Mouse (Mus musculus) stomach, embryonic 15.5 days (tissue): Measurements from ENCODE around the gene Npsr1. TPM values are rescaled to one million over a fixed set of nuclear protein-coding genes. Genes with fewer than 3 reads are reported as not detected.

ENCODE experiments used
- ATAC-seq: fragments of 200-750 bp; cut with Nextera tagmentation; 2 replicates; pipeline ENCODE4 v1.8.0; 2017; ENCODE audit warnings: low read depth, moderate number of reproducible peaks, moderate TSS enrichment; ENCODE audit not compliant: insufficient read depth, low FRiP score
- H3K27ac ChIP-seq: fragments of 300-500 bp; sonication (generic); 2 replicates; pipeline ENCODE4 v1.5.1; 2015; ENCODE audit warnings: mild to moderate bottlenecking, inconsistent platforms
- H3K27me3 ChIP-seq: fragments of 300-500 bp; sonication (generic); replicated peaks from 2 replicates; pipeline ENCODE4 v1.6.1; 2015; ENCODE audit warnings: inconsistent platforms
- H3K36me3 ChIP-seq: fragments of 300-500 bp; sonication (generic); 2 replicates; pipeline ENCODE4 v1.6.1; 2015; ENCODE audit warnings: inconsistent platforms
- H3K4me1 ChIP-seq: fragments of 300-500 bp; sonication (generic); 2 replicates; pipeline ENCODE4 v1.6.1; 2015; ENCODE audit warnings: inconsistent platforms
- H3K4me2 ChIP-seq: fragments of 300-500 bp; sonication (generic); 2 replicates; pipeline ENCODE4 v1.6.1; 2015; ENCODE audit warnings: mild to moderate bottlenecking, inconsistent platforms
- H3K4me3 ChIP-seq: fragments of 300-500 bp; sonication (generic); replicated peaks from 2 replicates; pipeline ENCODE4 v1.5.1; 2015; ENCODE audit warnings: inconsistent platforms
- H3K9ac ChIP-seq: fragments of 300-500 bp; sonication (generic); 2 replicates; pipeline ENCODE4 v1.6.1; 2015; ENCODE audit warnings: inconsistent platforms
- H3K9me3 ChIP-seq: fragments of 300-500 bp; sonication (generic); 2 replicates; pipeline ENCODE4 v1.6.1; 2016; ENCODE audit warnings: inconsistent platforms
- WGBS: fragments of 180-500 bp; shearing (Covaris S2); methylation state at CpG from one replicate; pipeline ENCODE4 v1.1.7; 2015; 5-methylcytosine and 5-hydroxymethylcytosine counted together
- polyA plus RNA-seq: library from polyadenylated mRNA; unstranded; fragments of >200 nt; fragmentation: Nextera tagmentation; extraction: Ambion mirVana; gene quantifications from 2 replicates; pipeline ENCODE4 v1.2.1, GENCODE M21; 2015

The Npsr1 gene
- polyA plus RNA-seq, 1 experiment from 2014 or later, result not detected

DNA sequence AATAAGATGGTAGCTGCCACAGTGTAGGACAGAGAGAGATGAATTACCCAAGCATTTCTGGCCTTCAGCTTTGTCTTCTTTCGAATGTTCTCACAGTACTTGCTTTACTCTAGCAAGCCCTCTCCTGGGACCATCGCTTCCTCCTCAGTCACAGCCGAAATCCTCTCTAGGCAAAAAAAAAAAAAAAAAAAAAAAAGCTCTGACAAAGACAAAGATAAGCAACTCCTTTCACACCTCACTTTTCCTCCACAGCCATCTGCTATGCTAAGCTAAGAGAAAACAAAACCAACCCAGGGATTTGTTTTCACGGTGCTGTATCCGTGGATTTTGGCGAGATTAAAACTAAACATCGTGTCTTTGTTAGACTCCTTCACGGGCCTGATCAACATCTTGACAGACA lies 156.4 kb downstream of the Npsr1 start:
- Histone ChIP-seq H3K27me3 (no peaks in the 10 kb centered on the region), H3K9me3 (no peaks in the 10 kb centered on the region), H3K4me3 (no peak overlapping the region), H3K9ac (no peak overlapping the region), H3K4me2 (no peak overlapping the region), H3K36me3 (no peaks in the 10 kb centered on the region), H3K4me1 (no peaks in the 10 kb centered on the region), H3K27ac (no peak overlapping the region)
- no peak for ATAC-seq
- WGBS, result 37% methylated on average over 8 of the region's 8 CpGs

DNA sequence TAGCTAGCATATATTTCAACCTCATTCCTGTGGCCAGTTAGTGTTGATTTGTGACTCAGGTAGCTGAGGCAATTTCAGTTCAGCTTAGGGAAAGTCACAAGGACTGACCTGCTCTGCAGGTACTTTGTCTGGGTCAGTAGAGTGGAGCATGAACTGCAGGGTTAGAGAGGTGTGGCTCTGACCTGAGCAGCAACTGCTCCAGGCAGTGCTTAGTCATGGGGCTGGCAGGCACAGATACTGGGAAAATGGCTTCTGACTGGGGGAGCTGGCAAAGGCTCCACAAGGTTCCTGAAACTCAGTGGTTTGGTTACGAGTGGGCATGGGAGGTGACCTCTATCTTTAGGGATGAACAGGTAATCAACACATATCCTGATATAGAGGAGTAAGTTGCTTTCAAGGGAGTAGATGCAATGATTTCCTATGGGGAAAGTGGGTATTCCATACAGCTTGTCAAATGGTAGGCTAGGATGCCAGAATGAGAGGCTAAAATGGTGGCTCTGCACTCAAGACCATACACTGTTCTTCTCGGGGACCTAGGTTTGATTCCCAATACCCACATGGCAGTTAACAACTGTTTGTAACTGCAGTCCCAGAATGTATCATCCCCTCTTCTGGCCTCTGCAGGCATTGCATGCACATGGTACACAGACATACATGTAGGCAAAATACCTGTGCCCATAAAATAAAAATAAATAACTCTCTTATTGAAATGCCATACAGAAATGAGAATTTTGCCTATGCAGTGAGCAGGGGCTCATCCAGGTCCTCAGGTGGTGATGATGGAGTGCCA lies 182.9 kb downstream of the Npsr1 start:
- H3K27ac ChIP-seq, result no peak overlapping the region
- H3K27me3 ChIP-seq, result no peaks in the 10 kb centered on the region
- no peak overlapping the region for H3K4me2 ChIP-seq
- H3K36me3 ChIP-seq, result no peaks in the 10 kb centered on the region
- ATAC-seq, result peak; percentile 93
- no peak overlapping the region for H3K9ac ChIP-seq
- H3K4me1 ChIP-seq, result no peaks in the 10 kb centered on the region
- no peak overlapping the region for H3K4me3 ChIP-seq
- no peaks in the 10 kb centered on the region for H3K9me3 ChIP-seq
- WGBS, result 88% methylated on average over 2 of the region's 2 CpGs

DNA sequence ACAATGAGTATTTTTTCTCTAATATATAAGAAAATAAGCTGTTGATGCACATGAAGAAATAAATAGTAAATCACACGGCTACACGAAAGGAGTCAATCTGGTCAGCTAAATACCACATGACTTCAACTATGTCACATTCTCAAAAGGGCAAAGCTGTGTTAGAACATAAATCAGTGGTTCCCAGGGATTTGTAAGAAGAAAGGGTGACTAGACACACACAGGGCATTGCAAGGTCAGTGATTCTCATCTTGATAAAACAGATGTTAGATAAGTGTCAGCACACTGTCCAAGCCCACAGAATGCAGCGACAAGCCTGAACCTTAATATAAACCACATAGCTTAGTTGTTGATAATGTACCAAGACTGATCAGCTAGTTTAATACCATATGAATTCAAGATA lies 184.8 kb downstream of the Npsr1 start:
- Histone ChIP-seq H3K4me2 (no peak overlapping the region), H3K9me3 (no peaks in the 10 kb centered on the region), H3K4me1 (no peaks in the 10 kb centered on the region), H3K4me3 (no peak overlapping the region), H3K27me3 (no peaks in the 10 kb centered on the region), H3K36me3 (no peaks in the 10 kb centered on the region), H3K9ac (no peak overlapping the region), H3K27ac (no peak overlapping the region)
- WGBS, result 57% methylated on average over 3 of the region's 3 CpGs
- no peak for ATAC-seq

DNA sequence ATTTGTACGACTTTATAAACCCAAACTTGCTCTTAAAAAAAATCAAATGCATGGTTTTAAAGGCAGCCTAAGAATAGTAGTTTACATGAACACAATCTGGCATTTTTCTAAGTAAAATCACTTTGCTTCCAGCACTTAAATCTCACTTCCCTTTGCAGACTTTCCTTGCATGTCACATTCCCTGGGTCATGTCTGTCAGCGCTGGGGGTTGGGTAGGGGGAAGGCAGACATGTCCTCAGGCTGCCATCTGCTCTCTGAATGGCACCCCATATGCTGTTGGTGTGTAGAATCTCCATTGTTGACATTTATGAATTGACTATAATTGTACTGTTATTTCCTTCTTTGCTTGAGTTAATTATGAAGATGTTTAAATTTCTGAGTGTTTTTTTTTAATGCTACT lies 185.3 kb downstream of the Npsr1 start:
- Histone ChIP-seq H3K4me3 (no peak overlapping the region), H3K4me1 (no peaks in the 10 kb centered on the region), H3K36me3 (no peaks in the 10 kb centered on the region), H3K27ac (no peak overlapping the region), H3K9ac (no peak overlapping the region), H3K4me2 (no peak overlapping the region), H3K27me3 (no peaks in the 10 kb centered on the region), H3K9me3 (no peaks in the 10 kb centered on the region)
- ATAC-seq, result no peak
- WGBS, result 47% methylated on average over 2 of the region's 2 CpGs

DNA sequence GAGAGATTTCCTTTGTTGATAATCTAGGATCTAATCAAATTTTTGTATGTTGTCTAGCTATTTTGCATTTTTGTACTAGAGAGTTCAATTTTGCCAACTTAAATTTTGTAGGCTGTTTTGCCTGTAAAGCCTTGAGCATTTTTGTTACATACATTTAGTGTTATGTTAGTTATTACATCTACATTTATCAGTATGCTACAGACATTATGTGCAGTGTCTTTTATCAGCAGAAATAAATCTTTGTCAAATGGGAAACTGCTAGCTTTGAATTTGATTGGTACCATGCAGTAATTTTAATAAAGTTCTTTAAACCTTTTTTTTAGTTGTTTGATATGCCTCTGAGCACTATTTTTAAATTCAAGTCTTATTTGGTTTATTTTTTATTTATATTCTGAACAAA lies 185.7 kb downstream of the Npsr1 start:
- Histone ChIP-seq H3K27me3 (no peaks in the 10 kb centered on the region), H3K27ac (no peak overlapping the region), H3K9me3 (no peaks in the 10 kb centered on the region), H3K4me1 (no peaks in the 10 kb centered on the region), H3K36me3 (no peaks in the 10 kb centered on the region), H3K4me3 (no peak overlapping the region), H3K9ac (no peak overlapping the region), H3K4me2 (no peak overlapping the region)
- ATAC-seq, result no peak

DNA sequence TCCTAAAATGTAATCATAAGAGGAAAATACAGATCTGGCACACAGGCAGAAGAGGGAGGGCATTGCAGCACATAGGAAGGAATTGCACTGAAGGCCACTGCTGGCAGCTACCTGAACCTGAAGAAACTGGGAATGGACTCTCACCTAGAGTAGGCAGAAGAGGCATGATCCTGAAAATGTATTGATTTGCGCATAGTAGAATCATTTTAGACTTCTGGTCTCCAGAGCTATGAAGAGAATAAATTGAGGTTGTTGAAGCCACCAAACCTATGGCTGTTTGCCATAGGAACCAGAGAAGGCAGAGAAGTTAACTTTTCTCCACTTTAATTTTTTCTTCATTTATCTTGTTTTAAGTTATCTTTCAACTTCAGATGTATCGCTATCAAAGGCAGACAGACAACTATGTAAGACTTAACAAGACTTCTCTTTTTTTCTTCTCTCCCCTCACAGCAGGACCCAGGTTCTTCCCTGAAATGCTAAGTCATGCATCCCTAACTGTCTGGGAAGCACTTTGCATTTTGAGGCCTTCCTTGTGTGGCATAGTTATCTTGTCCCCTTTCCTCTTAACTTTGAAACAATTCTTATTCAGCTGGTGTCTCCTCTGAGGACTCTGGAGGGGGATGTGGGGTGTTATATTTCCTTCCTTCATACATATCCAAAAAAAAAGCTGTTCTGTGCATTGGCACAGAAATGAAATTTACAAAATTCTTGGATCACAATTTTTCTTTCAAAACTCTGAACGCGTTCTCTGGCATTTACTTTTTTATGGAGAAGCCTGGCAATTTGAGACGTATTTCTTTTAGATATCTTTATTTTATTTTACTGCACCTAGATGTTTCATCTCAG lies 186.7 kb downstream of the Npsr1 start:
- Histone ChIP-seq H3K27ac (no peak overlapping the region), H3K36me3 (no peaks in the 10 kb centered on the region), H3K4me3 (no peak overlapping the region), H3K9me3 (no peaks in the 10 kb centered on the region), H3K4me2 (no peak overlapping the region), H3K27me3 (no peaks in the 10 kb centered on the region), H3K4me1 (no peaks in the 10 kb centered on the region), H3K9ac (no peak overlapping the region)
- 80% methylated on average over 5 of the region's 5 CpGs for WGBS
- ATAC-seq, result no peak

DNA sequence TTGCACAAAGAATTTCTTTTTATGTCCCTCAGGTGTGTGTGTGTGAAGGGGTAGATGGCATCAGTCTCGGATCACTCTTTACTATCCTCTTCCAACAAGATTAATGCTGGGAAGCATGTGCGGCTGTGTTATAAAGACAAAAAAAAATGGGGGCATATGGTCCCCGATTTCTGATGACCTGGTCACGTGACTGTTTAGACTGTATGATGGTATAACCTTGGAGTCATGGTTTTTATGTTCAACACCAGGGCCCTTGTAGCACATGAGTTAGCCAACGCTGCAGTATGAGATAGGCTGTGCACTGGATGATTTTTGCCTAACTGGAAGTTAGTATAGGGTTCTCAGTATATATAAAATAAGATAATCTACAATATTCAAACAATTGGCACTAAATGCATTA lies 187.6 kb downstream of the Npsr1 start:
- Histone ChIP-seq H3K9ac (no peak overlapping the region), H3K27ac (no peak overlapping the region), H3K9me3 (no peaks in the 10 kb centered on the region), H3K27me3 (no peaks in the 10 kb centered on the region), H3K4me2 (no peak overlapping the region), H3K4me3 (no peak overlapping the region), H3K36me3 (no peaks in the 10 kb centered on the region), H3K4me1 (no peaks in the 10 kb centered on the region)
- ATAC-seq, result no peak
- 91% methylated on average over 5 of the region's 5 CpGs for WGBS

DNA sequence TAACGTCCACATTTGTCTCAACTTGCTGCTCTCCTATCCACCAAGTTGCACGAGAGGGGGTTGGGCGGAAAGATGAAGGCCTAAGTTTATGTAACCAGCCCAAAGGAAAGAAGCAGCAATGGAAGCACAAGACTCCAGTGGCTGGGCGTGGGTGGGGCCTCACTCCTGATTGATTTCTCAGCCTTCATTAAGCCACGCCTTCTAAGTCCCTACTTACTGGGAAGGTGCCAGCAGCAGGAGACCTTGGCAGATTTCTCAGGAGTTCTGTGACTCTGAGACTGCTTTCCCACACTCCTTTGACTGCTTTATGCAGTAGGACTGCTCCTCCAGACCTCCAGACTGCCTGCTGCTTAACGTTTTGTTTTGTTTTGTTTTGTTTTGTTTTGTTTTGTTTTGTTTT lies 193.6 kb downstream of the Npsr1 start:
- WGBS, result 27% methylated on average over 6 of the region's 6 CpGs
- Histone ChIP-seq H3K27me3 (no peaks in the 10 kb centered on the region), H3K36me3 (no peaks in the 10 kb centered on the region), H3K27ac (peak overlapping the region; percentile 31; the same call in 1 of the 2 replicates), H3K4me2 (no peak overlapping the region; the same call in 1 of the 2 replicates), H3K4me3 (no peak overlapping the region), H3K9me3 (no peaks in the 10 kb centered on the region), H3K9ac (no peak overlapping the region), H3K4me1 (no peaks in the 10 kb centered on the region)
- no peak for ATAC-seq

DNA sequence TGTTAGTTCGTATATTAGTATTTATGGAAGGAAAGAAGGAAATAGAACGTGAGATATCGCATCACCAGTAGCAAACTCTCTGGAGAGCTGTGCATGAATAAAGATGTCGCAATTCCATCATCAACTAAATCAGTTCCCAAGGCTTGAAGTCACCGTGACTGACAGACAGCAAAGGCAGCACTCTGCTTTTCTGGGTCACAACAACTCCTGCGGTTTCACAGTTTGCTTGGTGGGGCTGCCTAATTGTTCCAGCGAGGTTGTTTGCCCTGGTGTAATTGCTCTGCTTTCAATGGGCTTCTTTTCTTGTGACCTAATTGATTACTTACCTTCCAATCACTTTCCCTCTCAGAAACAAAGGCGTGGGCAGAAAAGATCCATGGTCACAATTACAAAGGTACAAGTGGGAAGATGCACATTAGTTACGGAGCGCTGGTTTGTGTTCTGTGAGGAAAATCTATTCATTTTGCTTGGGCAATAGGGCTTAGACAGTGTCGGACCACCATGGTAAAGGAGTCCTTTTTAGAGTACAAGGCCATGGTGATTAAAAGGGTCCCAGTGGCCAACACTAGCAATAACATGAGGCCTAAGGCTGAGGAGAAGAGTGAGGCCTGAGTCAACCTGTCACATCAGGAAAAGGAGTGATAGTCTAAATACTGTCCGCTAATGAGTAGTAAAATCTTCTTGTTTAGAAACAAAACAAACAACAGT lies 195.6 kb downstream of the Npsr1 start:
- Histone ChIP-seq H3K4me1 (no peaks in the 10 kb centered on the region), H3K36me3 (no peaks in the 10 kb centered on the region)
- 67% methylated on average over 12 of the region's 12 CpGs for WGBS

DNA sequence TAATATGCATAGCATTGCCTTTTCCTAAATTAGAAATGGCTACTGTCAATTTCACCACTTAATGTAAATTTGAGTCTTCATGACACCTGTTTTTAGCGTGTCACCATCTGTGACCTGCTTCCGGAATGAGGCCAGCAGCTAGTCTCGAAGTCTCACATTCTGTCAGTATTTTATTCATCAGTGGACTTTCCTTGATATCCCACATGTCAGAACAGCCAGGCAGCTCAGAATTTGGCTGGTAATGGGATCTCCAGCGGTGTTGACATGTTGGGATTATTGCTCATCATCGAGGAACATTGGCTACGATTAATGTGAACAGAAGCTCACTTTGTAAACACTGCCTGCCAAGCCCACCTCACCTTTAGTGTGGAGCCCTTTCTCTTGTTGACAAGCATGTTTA lies 205.1 kb downstream of the Npsr1 start:
- no peak overlapping the region for H3K4me2 ChIP-seq
- H3K9ac ChIP-seq, result no peak overlapping the region
- no peaks in the 10 kb centered on the region for H3K36me3 ChIP-seq
- no peaks in the 10 kb centered on the region for H3K27me3 ChIP-seq
- no peaks in the 10 kb centered on the region for H3K4me1 ChIP-seq
- 76% methylated on average over 6 of the region's 6 CpGs for WGBS
- no peak overlapping the region for H3K4me3 ChIP-seq
- H3K27ac ChIP-seq, result no peak overlapping the region
- H3K9me3 ChIP-seq, result no peaks in the 10 kb centered on the region
- no peak for ATAC-seq

More for the DNA sequence above, 195.6 kb downstream of the Npsr1 start:
- Histone ChIP-seq H3K9ac (no peak overlapping the region), H3K27ac (no peak overlapping the region), H3K4me2 (no peak overlapping the region), H3K4me3 (no peak overlapping the region), H3K27me3 (no peaks in the 10 kb centered on the region), H3K9me3 (no peaks in the 10 kb centered on the region)
- ATAC-seq, result no peak

DNA sequence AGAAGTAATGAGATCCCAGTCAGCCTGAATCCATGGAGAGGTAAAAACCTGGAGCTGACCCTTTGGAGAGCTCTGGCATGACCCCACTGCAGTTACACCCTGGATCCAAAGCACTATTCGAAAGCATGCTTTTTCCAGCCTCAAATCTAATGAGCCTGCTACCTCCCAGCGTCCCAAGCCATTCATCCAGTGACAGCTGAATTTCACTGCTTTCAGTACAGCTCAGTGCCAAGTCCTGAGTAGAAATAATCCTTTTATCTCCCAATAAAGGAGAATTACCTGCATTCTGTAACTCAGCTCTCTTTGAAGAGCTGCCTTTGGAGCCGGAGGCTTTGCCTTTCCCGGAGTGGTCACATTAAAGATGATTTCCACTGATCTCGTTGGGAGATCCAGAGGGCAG lies 209.2 kb downstream of the Npsr1 start:
- no peak for ATAC-seq
- Histone ChIP-seq H3K27me3 (no peaks in the 10 kb centered on the region), H3K4me3 (no peak overlapping the region), H3K9me3 (no peaks in the 10 kb centered on the region), H3K36me3 (no peaks in the 10 kb centered on the region), H3K27ac (no peak overlapping the region), H3K4me1 (no peaks in the 10 kb centered on the region), H3K4me2 (no peak overlapping the region), H3K9ac (no peak overlapping the region)
- WGBS, result 54% methylated on average over 5 of the region's 5 CpGs

DNA sequence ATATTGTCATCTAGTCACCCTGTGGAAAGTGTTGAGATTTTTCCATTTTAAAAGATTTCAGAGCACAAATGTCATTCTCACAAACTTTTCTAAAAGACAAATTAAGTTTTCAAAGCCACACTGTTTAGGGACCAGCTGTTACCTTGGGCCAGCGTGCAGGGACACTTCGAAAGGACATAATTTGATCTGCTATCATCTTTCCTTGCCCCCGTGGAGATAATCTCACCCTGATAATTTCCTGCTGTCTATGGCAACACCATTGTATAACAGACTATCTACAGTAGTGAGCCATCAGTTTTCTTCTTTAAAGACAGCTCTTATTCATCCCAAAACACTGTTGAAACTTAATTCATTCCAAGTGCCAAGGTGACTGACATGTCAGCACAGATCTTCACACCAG lies 209.6 kb downstream of the Npsr1 start:
- H3K4me3 ChIP-seq, result no peak overlapping the region
- no peaks in the 10 kb centered on the region for H3K36me3 ChIP-seq
- H3K27me3 ChIP-seq, result no peaks in the 10 kb centered on the region
- no peak overlapping the region for H3K4me2 ChIP-seq
- no peak for ATAC-seq
- H3K27ac ChIP-seq, result no peak overlapping the region
- H3K4me1 ChIP-seq, result no peaks in the 10 kb centered on the region
- no peaks in the 10 kb centered on the region for H3K9me3 ChIP-seq
- 63% methylated on average over 3 of the region's 3 CpGs for WGBS
- H3K9ac ChIP-seq, result no peak overlapping the region
